Mouse (Mus musculus) intestine, embryonic 14.5 days (tissue): ENCODE data around the gene Fam43a. TPM values are rescaled to one million over a fixed set of nuclear protein-coding genes. Genes with fewer than 3 reads are reported as not detected.

ENCODE experiments used
- ATAC-seq: fragments of 200-750 bp; cut with Nextera tagmentation; replicated peaks from 2 replicates; pipeline ENCODE4 v1.8.0; 2017; ENCODE audit warnings: low read depth, moderate number of reproducible peaks, moderate TSS enrichment, moderate library complexity; ENCODE audit not compliant: low FRiP score, low TSS enrichment
- DNase-seq: peaks from one replicate; pipeline ENCODE4 v3.0.0-alpha.2; 2018; ENCODE audit warnings: low spot score
- H3K27ac ChIP-seq: fragments of 300-500 bp; sonication (generic); 2 replicates; pipeline ENCODE4 v1.5.1; 2014; ENCODE audit warnings: low read depth, mild to moderate bottlenecking, control low read depth
- H3K27me3 ChIP-seq: fragments of 300-500 bp; sonication (generic); replicated peaks from 2 replicates; pipeline ENCODE4 v1.6.1; 2014; ENCODE audit warnings: low read length, control low read depth; ENCODE audit not compliant: control insufficient read depth, insufficient read depth
- H3K36me3 ChIP-seq: fragments of 300-500 bp; sonication (generic); 2 replicates; pipeline ENCODE4 v1.6.1; 2014; ENCODE audit warnings: low read length, control low read depth; ENCODE audit not compliant: control insufficient read depth, insufficient read depth
- H3K4me1 ChIP-seq: fragments of 300-500 bp; sonication (generic); replicated peaks from 2 replicates; pipeline ENCODE4 v1.6.1; 2014; ENCODE audit warnings: low read length, control low read depth, mixed read lengths; ENCODE audit not compliant: control insufficient read depth, insufficient read depth
- H3K4me2 ChIP-seq: fragments of 300-500 bp; sonication (generic); 2 replicates; pipeline ENCODE4 v1.6.1; 2014; ENCODE audit warnings: low read length
- H3K4me3 ChIP-seq: fragments of 300-500 bp; sonication (generic); 2 replicates; pipeline ENCODE4 v1.5.1; 2014; ENCODE audit warnings: low read depth, low read length, control low read depth, mixed read lengths
- H3K9ac ChIP-seq: fragments of 300-500 bp; sonication (generic); 2 replicates; pipeline ENCODE4 v1.6.1; 2014; ENCODE audit warnings: mild to moderate bottlenecking, low read length
- H3K9me3 ChIP-seq: fragments of 300-500 bp; sonication (generic); 2 replicates; pipeline ENCODE4 v1.6.1; 2016; ENCODE audit warnings: low read length, control low read depth; ENCODE audit not compliant: control insufficient read depth
- WGBS: fragments of 180-500 bp; shearing (Covaris S2); extraction: QIAGEN DNeasy Blood & Tissue Kit; methylation state at CpG from one replicate; pipeline ENCODE4 v1.1.7; 2014; 5-methylcytosine and 5-hydroxymethylcytosine counted together
- polyA plus RNA-seq: library from polyadenylated mRNA; unstranded; fragments of >200 nt; fragmentation: Nextera tagmentation; extraction: Ambion mirVana; gene quantifications from 2 replicates; pipeline ENCODE4 v1.2.1, GENCODE M21; 2014

The Fam43a gene
- polyA plus RNA-seq, 1 experiment from 2014 or later, result 5.9 TPM

GRCm38 (mm10) chr16:30601046-30601832 is 1.7 kb downstream of the Fam43a start:
- Histone ChIP-seq H3K4me2 (peak overlapping the region; percentile 92), H3K4me1 (peaks cover 35% of the 10 kb centered on the region), H3K27ac (no peak overlapping the region), H3K9me3 (no peaks in the 10 kb centered on the region), H3K9ac (peak overlapping the region; percentile 65), H3K27me3 (0 out of 2 replicates have a peak, but pooled peaks cover 4% of the 10 kb centered on the region), H3K36me3 (no peaks in the 10 kb centered on the region), H3K4me3 (peak overlapping the region; percentile 75)
- ATAC-seq (0 out of 2 replicates have a peak, but pooled peaks have one; percentile 9), DNase-seq (peak; percentile 82)
- 14% methylated on average over 42 of the region's 42 CpGs for WGBS

GRCm38 (mm10) chr16:30601946-30602345 is 2.4 kb downstream of the Fam43a start:
- no peaks in the 10 kb centered on the region for H3K27me3 ChIP-seq
- no peak for ATAC-seq
- 28% methylated on average over 7 of the region's 7 CpGs for WGBS

GRCm38 (mm10) chr16:30602684-30603530 is 3.4 kb downstream of the Fam43a start:
- 40% methylated on average over 18 of the region's 18 CpGs for WGBS
- Histone ChIP-seq H3K27ac (no peak overlapping the region), H3K36me3 (no peaks in the 10 kb centered on the region), H3K4me2 (peak overlapping the region; percentile 92), H3K9ac (no peak overlapping the region), H3K4me1 (peaks cover 32% of the 10 kb centered on the region), H3K27me3 (no peaks in the 10 kb centered on the region), H3K9me3 (no peaks in the 10 kb centered on the region), H3K4me3 (no peak overlapping the region)
- no peak for DNase-seq
- ATAC-seq, result no peak

More at GRCm38 (mm10) chr16:30601946-30602345, 2.4 kb downstream of the Fam43a start:
- DNase-seq, result no peak
- Histone ChIP-seq H3K9me3 (no peaks in the 10 kb centered on the region), H3K4me1 (peaks cover 35% of the 10 kb centered on the region), H3K9ac (peak overlapping the region; percentile 65; the same call in 1 of the 2 replicates), H3K27ac (no peak overlapping the region), H3K36me3 (no peaks in the 10 kb centered on the region), H3K4me3 (peak overlapping the region; percentile 75), H3K4me2 (peak overlapping the region; percentile 92)

- Histone ChIP-seq H3K4me3 (no peak overlapping the region), H3K4me2 (no peak overlapping the region; the same call in 1 of the 2 replicates), H3K36me3 (no peaks in the 10 kb centered on the region), H3K9me3 (no peaks in the 10 kb centered on the region), H3K4me1 (peaks cover 32% of the 10 kb centered on the region), H3K27ac (no peak overlapping the region), H3K27me3 (no peaks in the 10 kb centered on the region), H3K9ac (no peak overlapping the region)
- ATAC-seq (no peak), DNase-seq (no peak)
- 62% methylated on average over 9 of the region's 9 CpGs for WGBS
Observed at GRCm38 (mm10) chr16:30603531-30603842, 4.0 kb downstream of the Fam43a start.

- Histone ChIP-seq H3K4me2 (no peak overlapping the region), H3K27me3 (no peaks in the 10 kb centered on the region), H3K4me1 (peaks cover 32% of the 10 kb centered on the region), H3K9ac (no peak overlapping the region), H3K9me3 (no peaks in the 10 kb centered on the region), H3K4me3 (no peak overlapping the region), H3K36me3 (no peaks in the 10 kb centered on the region), H3K27ac (0 out of 2 replicates have a peak overlapping the region, but pooled peaks have one; percentile 16)
- ATAC-seq (no peak), DNase-seq (no peak)
- 79% methylated on average over 16 of the region's 16 CpGs for WGBS
Observed at GRCm38 (mm10) chr16:30604061-30604806, 4.7 kb downstream of the Fam43a start.

- no peaks in the 10 kb centered on the region for H3K9me3 ChIP-seq
- H3K4me3 ChIP-seq, result no peak overlapping the region
- no peak overlapping the region for H3K4me2 ChIP-seq
- H3K36me3 ChIP-seq, result no peaks in the 10 kb centered on the region
- no peaks in the 10 kb centered on the region for H3K27me3 ChIP-seq
- H3K27ac ChIP-seq, result 0 out of 2 replicates have a peak overlapping the region, but pooled peaks have one; percentile 16
- H3K4me1 ChIP-seq, result peaks cover 32% of the 10 kb centered on the region
- ATAC-seq, result no peak
- H3K9ac ChIP-seq, result no peak overlapping the region
- 77% methylated on average over 7 of the region's 7 CpGs for WGBS
- no peak for DNase-seq
Observed at GRCm38 (mm10) chr16:30604807-30605137, 5.2 kb downstream of the Fam43a start.

GRCm38 (mm10) chr16:30605528-30605927 is 6.0 kb downstream of the Fam43a start:
- Histone ChIP-seq H3K4me3 (no peak overlapping the region), H3K4me1 (peaks cover 32% of the 10 kb centered on the region), H3K9ac (0 out of 2 replicates have a peak overlapping the region, but pooled peaks have one; percentile 3), H3K27ac (no peak overlapping the region), H3K27me3 (no peaks in the 10 kb centered on the region), H3K4me2 (no peak overlapping the region), H3K9me3 (no peaks in the 10 kb centered on the region), H3K36me3 (no peaks in the 10 kb centered on the region)
- DNase-seq (no peak), ATAC-seq (no peak)
- WGBS, result 74% methylated on average over 6 of the region's 6 CpGs

- 84% methylated on average over 3 of the region's 3 CpGs for WGBS
- H3K9ac ChIP-seq, result no peak overlapping the region
- H3K4me1 ChIP-seq, result peaks cover 14% of the 10 kb centered on the region
- H3K27ac ChIP-seq, result no peak overlapping the region
- H3K36me3 ChIP-seq, result no peaks in the 10 kb centered on the region
- ATAC-seq (no peak), DNase-seq (no peak)
- H3K9me3 ChIP-seq, result no peaks in the 10 kb centered on the region
- no peaks in the 10 kb centered on the region for H3K27me3 ChIP-seq
- no peak overlapping the region for H3K4me3 ChIP-seq
- no peak overlapping the region for H3K4me2 ChIP-seq
Observed at GRCm38 (mm10) chr16:30607868-30608267, 8.3 kb downstream of the Fam43a start.
